ENCODE assay signal across 7 mouse cellular contexts in the genomic region with DNA sequence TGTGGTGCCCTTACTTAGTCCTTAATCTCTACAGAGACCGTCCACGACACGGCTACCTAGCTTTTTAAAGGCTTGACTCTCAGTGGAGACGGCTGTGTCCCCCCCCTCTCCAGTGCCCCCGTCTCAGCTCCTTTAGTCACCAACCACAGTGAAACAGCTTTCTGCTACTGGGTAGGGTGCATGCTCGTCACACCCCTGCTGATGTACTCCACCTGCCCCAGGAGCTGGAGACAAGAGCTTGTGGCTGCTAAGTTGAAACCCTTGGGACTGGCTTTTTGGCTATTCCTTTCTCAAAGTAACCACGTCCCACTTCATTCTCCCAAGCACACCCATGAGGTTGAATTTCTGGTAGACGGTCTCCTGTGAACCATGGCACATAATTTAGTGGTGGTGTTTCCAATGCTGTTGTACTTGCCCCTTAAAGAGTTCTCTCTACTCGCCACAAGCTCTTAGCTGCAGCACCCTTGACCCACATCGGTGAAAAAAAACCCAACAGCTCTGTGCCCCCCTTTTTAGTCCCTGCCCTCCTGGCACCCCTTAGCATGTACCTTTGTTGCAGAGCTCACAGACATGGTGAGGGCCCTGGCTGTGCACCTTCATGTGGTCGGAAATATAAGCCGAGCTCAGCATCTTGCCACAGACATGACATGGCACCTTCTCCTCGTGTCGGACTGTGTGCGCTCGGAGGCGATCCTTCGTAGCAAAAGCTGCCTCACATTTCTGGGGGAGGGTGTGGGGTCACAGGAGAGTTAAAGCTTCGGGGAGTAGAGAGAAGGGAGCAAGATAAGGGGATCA. TPM values are rescaled to one million over a fixed set of nuclear protein-coding genes. Genes with fewer than 3 reads are reported as not detected.
DNase-seq lines count a peak whose midpoint lies in the region; ATAC-seq and TF ChIP-seq lines count a peak whose summit lies in the region.

No protein-coding gene starts in this region.

- TF ChIP-seq CTCF in lung, postnatal 0 days (IDR thresholded peaks at IDR 0.05) = no peak

- no peak for TF ChIP-seq EP300 in lung, postnatal 0 days (IDR thresholded peaks at IDR 0.05)

- ATAC-seq in lung, postnatal 0 days = no peak
- no peak for ATAC-seq in embryonic facial prominence, embryonic 14.5 days (ENCODE audit: low read depth)

- H3K36me3 ChIP-seq in lung, postnatal 0 days (ENCODE audit: insufficient read depth, low read length) = no peaks in the 10 kb centered on the region; the same call in 1 of the 2 replicates
- peaks cover 41% of the 10 kb centered on the region for H3K36me3 ChIP-seq in embryonic facial prominence, embryonic 14.5 days (ENCODE audit: control insufficient read depth, insufficient read depth, low read length)

- DNase-seq in lung, postnatal 0 days (ENCODE audit: low spot score) = no peak
- no peak for DNase-seq in lung, postnatal 25 days (ENCODE audit: low spot score)
- no peak for DNase-seq in embryonic facial prominence, embryonic 14.5 days (ENCODE audit: low spot score)
- peak; percentile 71 for DNase-seq in induced T-regulatory cell, adult 2 months (ENCODE audit: low read depth)
- peak; percentile 21 for DNase-seq in neural tube, embryonic 10.5 days (ENCODE audit: extremely low spot score, low spot score)
- DNase-seq in urinary bladder, postnatal 14 days (ENCODE audit: low spot score) = no peak
- DNase-seq in left cerebral cortex, adult 8-10 months (ENCODE audit: low spot score in 2 of 2) = no peak

- H3K27ac ChIP-seq in lung, postnatal 0 days (ENCODE audit: low read length) = peak overlapping the region; percentile 96
- peak overlapping the region; percentile 99; the same call in 1 of the 2 replicates for H3K27ac ChIP-seq in embryonic facial prominence, embryonic 14.5 days (replicated peaks; ENCODE audit: low read depth, low read length)

- peak overlapping the region; percentile 92 for H3K4me3 ChIP-seq in lung, postnatal 0 days (ENCODE audit: low read depth, low read length)
- peak overlapping the region; percentile 87 for H3K4me3 ChIP-seq in embryonic facial prominence, embryonic 14.5 days (ENCODE audit: low read depth, low read length)

- H3K27me3 ChIP-seq in lung, postnatal 0 days (replicated peaks; ENCODE audit: insufficient read depth, low read length) = no peaks in the 10 kb centered on the region
- H3K27me3 ChIP-seq in embryonic facial prominence, embryonic 14.5 days (replicated peaks; ENCODE audit: control insufficient read depth, insufficient read depth, low read length) = no peaks in the 10 kb centered on the region

- H3K4me1 ChIP-seq in lung, postnatal 0 days (ENCODE audit: insufficient read depth, low read depth, low read length) = peaks cover 22% of the 10 kb centered on the region; the same call in 1 of the 2 replicates
- peaks cover 28% of the 10 kb centered on the region for H3K4me1 ChIP-seq in embryonic facial prominence, embryonic 14.5 days (ENCODE audit: control insufficient read depth, insufficient read depth, low read length)

- WGBS in lung, postnatal 0 days = 15% methylated on average over 19 of the region's 19 CpGs
- 19% methylated on average over 19 of the region's 19 CpGs for WGBS in embryonic facial prominence, embryonic 14.5 days

- H3K9me3 ChIP-seq in lung, postnatal 0 days (ENCODE audit: low read length) = no peaks in the 10 kb centered on the region
- H3K9me3 ChIP-seq in embryonic facial prominence, embryonic 14.5 days (ENCODE audit: control insufficient read depth, low read length) = no peaks in the 10 kb centered on the region

- no peak overlapping the region for H3K9ac ChIP-seq in lung, postnatal 0 days (replicated peaks; ENCODE audit: low read depth)
- H3K9ac ChIP-seq in embryonic facial prominence, embryonic 14.5 days (ENCODE audit: low read depth, low read length) = peak overlapping the region; percentile 98

- H3K4me2 ChIP-seq in lung, postnatal 0 days (replicated peaks; ENCODE audit: low read depth, low read length) = peak overlapping the region; percentile 94
- peak overlapping the region; percentile 79 for H3K4me2 ChIP-seq in embryonic facial prominence, embryonic 14.5 days (ENCODE audit: low read depth, low read length)

RNA-seq across cellular contexts. Expression of a gene that starts 2.7 kb away (rescaled TPM):
- polyA plus RNA-seq in lung, postnatal 0 days (2015; fragmentation: Nextera tagmentation; extraction: Ambion mirVana) = 36.1 and 37.0 TPM in 2 replicates
- polyA plus RNA-seq in embryonic facial prominence, embryonic 14.5 days (2014; fragmentation: Nextera tagmentation; extraction: Ambion mirVana) = 57.3 TPM in 2 replicates
- total RNA-seq in left cerebral cortex, adult 8-10 months (2022) = 100 to 1,000 TPM; 167 to 197 (median 191) TPM

RNA-seq across cellular contexts. Expression of a gene that starts 3.1 kb away (rescaled TPM):
- polyA plus RNA-seq in lung, postnatal 0 days (2015; fragmentation: Nextera tagmentation; extraction: Ambion mirVana) = 1.0 and 1.3 TPM in 2 replicates
- polyA plus RNA-seq in embryonic facial prominence, embryonic 14.5 days (2014; fragmentation: Nextera tagmentation; extraction: Ambion mirVana) = 19.5 and 21.6 TPM in 2 replicates
- total RNA-seq in left cerebral cortex, adult 8-10 months (2022) = 100 to 1,000 TPM; 191 to 225 (median 213) TPM

RNA-seq across cellular contexts. Expression of a gene that starts 3.2 kb away (rescaled TPM):
- 28.5 and 29.3 TPM in 2 replicates for polyA plus RNA-seq in lung, postnatal 0 days (2015; fragmentation: Nextera tagmentation; extraction: Ambion mirVana)
- polyA plus RNA-seq in embryonic facial prominence, embryonic 14.5 days (2014; fragmentation: Nextera tagmentation; extraction: Ambion mirVana) = 53.5 and 66.6 TPM in 2 replicates
- 10 to 100 TPM; 35.5 to 49.5 (median 45.3) TPM for total RNA-seq in left cerebral cortex, adult 8-10 months (2022)

RNA-seq across cellular contexts. Expression of a gene that starts 6.9 kb away (rescaled TPM):
- 20.7 and 28.3 TPM in 2 replicates for polyA plus RNA-seq in lung, postnatal 0 days (2015; fragmentation: Nextera tagmentation; extraction: Ambion mirVana)
- 12.8 and 30.5 TPM in 2 replicates for polyA plus RNA-seq in embryonic facial prominence, embryonic 14.5 days (2014; fragmentation: Nextera tagmentation; extraction: Ambion mirVana)
- total RNA-seq in left cerebral cortex, adult 8-10 months (2022) = 10 to 100 TPM; 13.2 to 34.8 (median 28.4) TPM

RNA-seq across cellular contexts. Expression of a gene that starts 7.8 kb away (rescaled TPM):
- 1.00 and 1.1 TPM in 2 replicates for polyA plus RNA-seq in lung, postnatal 0 days (2015; fragmentation: Nextera tagmentation; extraction: Ambion mirVana)
- 0.39 TPM in 1 of 2 replicates, not detected in the other for polyA plus RNA-seq in embryonic facial prominence, embryonic 14.5 days (2014; fragmentation: Nextera tagmentation; extraction: Ambion mirVana)
- total RNA-seq in left cerebral cortex, adult 8-10 months (2022) = 1 to 10 TPM in 1 of 4 experiments, not detected in 3; 2.5 TPM

Comparison
In these comparisons a context has a peak if more than half of its experiments do, and no peak if none do; other contexts are left out.
1. DNase-seq: peak in induced T-regulatory cell, adult 2 months (single experiment) and neural tube, embryonic 10.5 days (single experiment); none in lung, postnatal 0 days (single experiment), lung, postnatal 25 days (single experiment), embryonic facial prominence, embryonic 14.5 days (single experiment), urinary bladder, postnatal 14 days (single experiment) and left cerebral cortex, adult 8-10 months (0 of 2).